ENCODE assay signal across 8 mouse cellular contexts in genomic region chr13:83733231-83733990, GRCm38 (mm10).
DNase-seq lines count a peak whose midpoint lies in the region; ATAC-seq and TF ChIP-seq lines count a peak whose summit lies in the region.

No protein-coding gene starts in this region.

- DNase-seq in kidney, postnatal 0 days (ENCODE audit: low spot score): no peak
- no peak for DNase-seq in kidney, postnatal 14 days
- DNase-seq in cerebellum, adult 11-12 months: peak; percentile 51
- DNase-seq in hindbrain, embryonic 10.5 days (ENCODE audit: low spot score): peak; percentile 64
- no peak for DNase-seq in lung, postnatal 10 days
- no peak for DNase-seq in layer of hippocampus, postnatal 25 days (ENCODE audit: extremely low spot score in 1 of 2, low spot score in 1 of 2)

- H3K36me3 ChIP-seq in kidney, postnatal 0 days (ENCODE audit: insufficient read depth, low read length): no peaks in the 10 kb centered on the region
- peaks cover 49% of the 10 kb centered on the region for H3K36me3 ChIP-seq in hindbrain, embryonic 10.5 days
- no peaks in the 10 kb centered on the region for H3K36me3 ChIP-seq in midbrain, embryonic 15.5 days (replicated peaks)

- H3K4me3 ChIP-seq in kidney, postnatal 0 days (replicated peaks; ENCODE audit: low read depth, low read length): peak overlapping the region; percentile 35
- H3K4me3 ChIP-seq in hindbrain, embryonic 10.5 days: peak overlapping the region; percentile 85
- peak overlapping the region; percentile 50 for H3K4me3 ChIP-seq in midbrain, embryonic 15.5 days

- ATAC-seq in kidney, postnatal 0 days (replicated peaks; ENCODE audit: low FRiP score, low read depth): no peak
- no peak for ATAC-seq in midbrain, embryonic 15.5 days (replicated peaks)
- ATAC-seq in CD4-positive, CD25-positive, alpha-beta regulatory T cell, adult 4 months: no peak

- peaks cover 40% of the 10 kb centered on the region for H3K27me3 ChIP-seq in kidney, postnatal 0 days (ENCODE audit: insufficient read depth, low read length)
- H3K27me3 ChIP-seq in hindbrain, embryonic 10.5 days (ENCODE audit: insufficient read depth, poor library complexity, severe bottlenecking): peaks cover 55% of the 10 kb centered on the region
- no peaks in the 10 kb centered on the region for H3K27me3 ChIP-seq in midbrain, embryonic 15.5 days (replicated peaks)

- 0 out of 2 replicates have a peak overlapping the region, but pooled peaks have one; percentile 8 for H3K27ac ChIP-seq in kidney, postnatal 0 days
- H3K27ac ChIP-seq in hindbrain, embryonic 10.5 days: peak overlapping the region; percentile 99
- H3K27ac ChIP-seq in midbrain, embryonic 15.5 days: peak overlapping the region; percentile 98

- H3K9ac ChIP-seq in kidney, postnatal 0 days (ENCODE audit: low read depth, low read length): no peak overlapping the region
- peak overlapping the region; percentile 96 for H3K9ac ChIP-seq in midbrain, embryonic 15.5 days

- TF ChIP-seq CTCF in kidney, postnatal 0 days (IDR thresholded peaks at IDR 0.05; ENCODE audit: low read depth): no peak

- 2% methylated on average over 24 of the region's 24 CpGs for WGBS in kidney, postnatal 0 days
- 1% methylated on average over 24 of the region's 24 CpGs for WGBS in hindbrain, embryonic 10.5 days
- WGBS in midbrain, embryonic 15.5 days: under 1% methylated on average over 24 of the region's 24 CpGs

- peak overlapping the region; percentile 96 for H3K4me2 ChIP-seq in kidney, postnatal 0 days (ENCODE audit: low read length)
- peak overlapping the region; percentile 62 for H3K4me2 ChIP-seq in midbrain, embryonic 15.5 days

- H3K4me1 ChIP-seq in kidney, postnatal 0 days (replicated peaks; ENCODE audit: insufficient read depth, low read length): no peaks in the 10 kb centered on the region; the same call in 1 of the 2 replicates
- peaks cover 18% of the 10 kb centered on the region; the same call in 1 of the 2 replicates for H3K4me1 ChIP-seq in hindbrain, embryonic 10.5 days (replicated peaks)
- H3K4me1 ChIP-seq in midbrain, embryonic 15.5 days: no peaks in the 10 kb centered on the region

- H3K9me3 ChIP-seq in kidney, postnatal 0 days (replicated peaks; ENCODE audit: low read length): no peaks in the 10 kb centered on the region
- H3K9me3 ChIP-seq in hindbrain, embryonic 10.5 days: no peaks in the 10 kb centered on the region
- no peaks in the 10 kb centered on the region for H3K9me3 ChIP-seq in midbrain, embryonic 15.5 days

Comparison
In these comparisons a context has a peak if more than half of its experiments do, and no peak if none do; other contexts are left out.
1. DNase-seq: peak in cerebellum, adult 11-12 months (single experiment) and hindbrain, embryonic 10.5 days (single experiment); none in kidney, postnatal 0 days (single experiment), kidney, postnatal 14 days (single experiment), lung, postnatal 10 days (single experiment) and layer of hippocampus, postnatal 25 days (0 of 2).
2. H3K27ac ChIP-seq: peak in every context shown above with its lines; median percentile 99 in hindbrain, embryonic 10.5 days; 98 in midbrain, embryonic 15.5 days; 8 in kidney, postnatal 0 days.
3. H3K4me3 ChIP-seq: peak in every context shown above with its lines; median percentile 85 in hindbrain, embryonic 10.5 days; 50 in midbrain, embryonic 15.5 days; 35 in kidney, postnatal 0 days.